In genomic region chr9:107923956-107924355, GRCm38 (mm10) we compare ENCODE assay signal across 12 mouse cellular contexts. TPM values are rescaled to one million over a fixed set of nuclear protein-coding genes. Genes with fewer than 3 reads are reported as not detected.
DNase-seq lines count a peak whose midpoint lies in the region; ATAC-seq and TF ChIP-seq lines count a peak whose summit lies in the region.
"Had no signal": no experiment of that assay in that cellular context is flagged by ENCODE, and none has a peak within 500 bp of the region (broad histone marks: within the 10 kb centered on the region; RNA-seq: fewer than 3 reads in every experiment).

No protein-coding gene starts in this region.

- H3K4me1 ChIP-seq in thymus, adult 2 months (replicated peaks; ENCODE audit: control insufficient read depth, insufficient read depth, low read length): peaks cover 9% of the 10 kb centered on the region
- peaks cover 54% of the 10 kb centered on the region for H3K4me1 ChIP-seq in heart, embryonic 13.5 days
- H3K4me1 ChIP-seq in forebrain, embryonic 11.5 days (replicated peaks; ENCODE audit: control insufficient read depth, insufficient read depth, low read length): 0 out of 2 replicates have a peak, but pooled peaks cover 2% of the 10 kb centered on the region
- peaks cover 12% of the 10 kb centered on the region for H3K4me1 ChIP-seq in intestine, embryonic 15.5 days (replicated peaks)

- H3K4me3 ChIP-seq in thymus, adult 2 months (ENCODE audit: control insufficient read depth, insufficient read depth, low read length): no peak overlapping the region
- H3K4me3 ChIP-seq in heart, embryonic 13.5 days: no peak overlapping the region
- H3K4me3 ChIP-seq in forebrain, embryonic 11.5 days (ENCODE audit: low read depth, low read length): no peak overlapping the region
- no peak overlapping the region for H3K4me3 ChIP-seq in intestine, embryonic 15.5 days (replicated peaks)
- H3K4me3 ChIP-seq: neural tube, embryonic 13.5 days had no signal

- peak overlapping the region; percentile 48; the same call in 1 of the 2 replicates for H3K9ac ChIP-seq in heart, embryonic 13.5 days
- H3K9ac ChIP-seq in forebrain, embryonic 11.5 days (ENCODE audit: low read length): no peak overlapping the region
- no peak overlapping the region for H3K9ac ChIP-seq in intestine, embryonic 15.5 days
- H3K9ac ChIP-seq: neural tube, embryonic 13.5 days had no signal

- no peaks in the 10 kb centered on the region for H3K9me3 ChIP-seq in heart, embryonic 13.5 days
- H3K9me3 ChIP-seq in forebrain, embryonic 11.5 days (ENCODE audit: control insufficient read depth, low read length): no peaks in the 10 kb centered on the region
- H3K9me3 ChIP-seq in intestine, embryonic 15.5 days: no peaks in the 10 kb centered on the region
- H3K9me3 ChIP-seq: neural tube, embryonic 13.5 days had no signal

- ATAC-seq in heart, embryonic 13.5 days (ENCODE audit: extremely low read depth, insufficient number of reproducible peaks, low FRiP score, low TSS enrichment): no peak
- ATAC-seq in forebrain, embryonic 11.5 days (replicated peaks; ENCODE audit: low FRiP score): no peak
- no peak for ATAC-seq in intestine, embryonic 15.5 days

- no peak for TF ChIP-seq CTCF in thymus, adult 2 months (IDR thresholded peaks at IDR 0.05; ENCODE audit: borderline replicate concordance, control insufficient read depth, extremely low read depth, insufficient read depth, low read length, poor library complexity)

- TF ChIP-seq POLR2A in thymus, adult 2 months (IDR thresholded peaks at IDR 0.05; ENCODE audit: control insufficient read depth, extremely low read depth, insufficient read depth, low read length, poor library complexity): no peak

- no peaks in the 10 kb centered on the region for H3K27me3 ChIP-seq in thymus, adult 2 months (ENCODE audit: control insufficient read depth, insufficient read depth, low read length)
- H3K27me3 ChIP-seq in heart, embryonic 13.5 days (replicated peaks): 0 out of 2 replicates have a peak, but pooled peaks cover 8% of the 10 kb centered on the region
- no peaks in the 10 kb centered on the region for H3K27me3 ChIP-seq in forebrain, embryonic 11.5 days (ENCODE audit: control insufficient read depth, insufficient read depth, low read length)
- no peaks in the 10 kb centered on the region for H3K27me3 ChIP-seq in intestine, embryonic 15.5 days (replicated peaks)
- H3K27me3 ChIP-seq: neural tube, embryonic 13.5 days had no signal

- H3K36me3 ChIP-seq in thymus, adult 2 months (ENCODE audit: control insufficient read depth, insufficient read depth, low read length): no peaks in the 10 kb centered on the region
- no peaks in the 10 kb centered on the region for H3K36me3 ChIP-seq in heart, embryonic 13.5 days
- H3K36me3 ChIP-seq in forebrain, embryonic 11.5 days (ENCODE audit: control insufficient read depth, insufficient read depth, low read length): no peaks in the 10 kb centered on the region
- peaks cover 7% of the 10 kb centered on the region; the same call in 1 of the 2 replicates for H3K36me3 ChIP-seq in intestine, embryonic 15.5 days
- H3K36me3 ChIP-seq: neural tube, embryonic 13.5 days had no signal

- WGBS in thymus, adult 2 months: 10% methylated on average over 6 of the region's 6 CpGs
- WGBS in heart, embryonic 13.5 days: 24% methylated on average over 6 of the region's 6 CpGs
- 62% methylated on average over 6 of the region's 6 CpGs for WGBS in forebrain, embryonic 11.5 days
- 38% methylated on average over 6 of the region's 6 CpGs for WGBS in intestine, embryonic 15.5 days

- peak overlapping the region; percentile 3; the same call in 1 of the 2 replicates for H3K4me2 ChIP-seq in heart, embryonic 13.5 days
- H3K4me2 ChIP-seq in forebrain, embryonic 11.5 days (ENCODE audit: low read depth, low read length, severe bottlenecking): no peak overlapping the region
- H3K4me2 ChIP-seq in intestine, embryonic 15.5 days (replicated peaks): no peak overlapping the region
- H3K4me2 ChIP-seq: neural tube, embryonic 13.5 days had no signal

- no peak overlapping the region for H3K27ac ChIP-seq in thymus, adult 2 months (ENCODE audit: control insufficient read depth, insufficient read depth, low read length)
- 0 out of 2 replicates have a peak overlapping the region, but pooled peaks have one; percentile 40 for H3K27ac ChIP-seq in heart, embryonic 13.5 days (replicated peaks)
- no peak overlapping the region for H3K27ac ChIP-seq in forebrain, embryonic 11.5 days (ENCODE audit: low read depth, low read length)
- no peak overlapping the region for H3K27ac ChIP-seq in intestine, embryonic 15.5 days
- H3K27ac ChIP-seq: neural tube, embryonic 13.5 days had no signal

- peak; percentile 19 for DNase-seq in thymus, postnatal 0 days (ENCODE audit: low spot score)
- DNase-seq in thymus, adult 2 months: no peak
- DNase-seq in lung, postnatal 10 days: peak; percentile 60
- no peak for DNase-seq in layer of hippocampus, postnatal 10 days (ENCODE audit: low spot score in 2 of 2)
- DNase-seq in forebrain, embryonic 11.5 days (ENCODE audit: low spot score): no peak
- DNase-seq in natural killer cell, adult 2 months (ENCODE audit: low spot score in 2 of 2): no peak
- DNase-seq: kidney, postnatal 14 days; thymus, adult 18-20 months had no signal

RNA-seq across cellular contexts. Expression of gene Actl11, which starts 4.3 kb away (rescaled TPM):
- not detected in 2 replicates for polyA plus RNA-seq in thymus, postnatal 0 days (2015; fragmentation: Nextera tagmentation; extraction: Ambion mirVana)
- polyA plus RNA-seq in thymus, adult 2 months (2012; rRNA removed): 0.11 TPM in 1 of 2 replicates, not detected in the other
- not detected in 2 replicates for polyA plus RNA-seq in heart, embryonic 13.5 days (2015; fragmentation: Nextera tagmentation; extraction: Ambion mirVana)
- not detected for total RNA-seq in layer of hippocampus, postnatal 10 days (2021)
- polyA plus RNA-seq in forebrain, embryonic 11.5 days (2014; fragmentation: Nextera tagmentation; extraction: Ambion mirVana): not detected in 2 replicates
- not detected in 2 replicates for polyA plus RNA-seq in intestine, embryonic 15.5 days (2015; fragmentation: Nextera tagmentation; extraction: Ambion mirVana)
- polyA plus RNA-seq: cortical plate, adult 2 months; neural tube, embryonic 13.5 days had no signal

RNA-seq across cellular contexts. Expression of gene Camkv, which starts 11.5 kb away (rescaled TPM):
- polyA plus RNA-seq in thymus, postnatal 0 days (2015; fragmentation: Nextera tagmentation; extraction: Ambion mirVana): 12.1 and 12.9 TPM in 2 replicates
- 18.7 and 21.0 TPM in 2 replicates for polyA plus RNA-seq in thymus, adult 2 months (2012; rRNA removed)
- 0.63 and 1.0 TPM in 2 replicates for polyA plus RNA-seq in heart, embryonic 13.5 days (2015; fragmentation: Nextera tagmentation; extraction: Ambion mirVana)
- total RNA-seq in layer of hippocampus, postnatal 10 days (2021): 100 to 1,000 TPM; 441 to 473 TPM
- 7.4 and 8.0 TPM in 2 replicates for polyA plus RNA-seq in forebrain, embryonic 11.5 days (2014; fragmentation: Nextera tagmentation; extraction: Ambion mirVana)
- 1.9 and 2.2 TPM in 2 replicates for polyA plus RNA-seq in intestine, embryonic 15.5 days (2015; fragmentation: Nextera tagmentation; extraction: Ambion mirVana)

RNA-seq across cellular contexts. Expression of gene Mst1r, which starts 17.3 kb away (rescaled TPM):
- 1.6 and 2.4 TPM in 2 replicates for polyA plus RNA-seq in thymus, postnatal 0 days (2015; fragmentation: Nextera tagmentation; extraction: Ambion mirVana)
- polyA plus RNA-seq in thymus, adult 2 months (2012; rRNA removed): 8.5 and 13.0 TPM in 2 replicates
- 2.7 and 4.1 TPM in 2 replicates for polyA plus RNA-seq in heart, embryonic 13.5 days (2015; fragmentation: Nextera tagmentation; extraction: Ambion mirVana)
- 1 to 10 TPM; 4.2 to 7.2 TPM for total RNA-seq in layer of hippocampus, postnatal 10 days (2021)
- polyA plus RNA-seq in forebrain, embryonic 11.5 days (2014; fragmentation: Nextera tagmentation; extraction: Ambion mirVana): 0.36 and 0.43 TPM in 2 replicates
- polyA plus RNA-seq in intestine, embryonic 15.5 days (2015; fragmentation: Nextera tagmentation; extraction: Ambion mirVana): 11.4 and 14.2 TPM in 2 replicates

RNA-seq across cellular contexts. Expression of gene Traip, which starts 26.0 kb away (rescaled TPM):
- polyA plus RNA-seq in thymus, postnatal 0 days (2015; fragmentation: Nextera tagmentation; extraction: Ambion mirVana): 23.1 and 27.2 TPM in 2 replicates
- 9.2 and 15.7 TPM in 2 replicates for polyA plus RNA-seq in thymus, adult 2 months (2012; rRNA removed)
- polyA plus RNA-seq in heart, embryonic 13.5 days (2015; fragmentation: Nextera tagmentation; extraction: Ambion mirVana): 11.9 and 12.4 TPM in 2 replicates
- 10 to 100 TPM; 19.6 to 25.9 TPM for total RNA-seq in layer of hippocampus, postnatal 10 days (2021)
- 38.2 and 39.7 TPM in 2 replicates for polyA plus RNA-seq in forebrain, embryonic 11.5 days (2014; fragmentation: Nextera tagmentation; extraction: Ambion mirVana)
- polyA plus RNA-seq in intestine, embryonic 15.5 days (2015; fragmentation: Nextera tagmentation; extraction: Ambion mirVana): 17.7 and 17.9 TPM in 2 replicates

RNA-seq across cellular contexts. Expression of gene Mon1a, which starts 36.0 kb away (rescaled TPM):
- 17.2 and 17.9 TPM in 2 replicates for polyA plus RNA-seq in thymus, postnatal 0 days (2015; fragmentation: Nextera tagmentation; extraction: Ambion mirVana)
- polyA plus RNA-seq in thymus, adult 2 months (2012; rRNA removed): 57.0 and 62.7 TPM in 2 replicates
- 8.1 and 9.1 TPM in 2 replicates for polyA plus RNA-seq in heart, embryonic 13.5 days (2015; fragmentation: Nextera tagmentation; extraction: Ambion mirVana)
- total RNA-seq in layer of hippocampus, postnatal 10 days (2021): 10 to 100 TPM; 15.4 TPM
- 14.7 and 14.9 TPM in 2 replicates for polyA plus RNA-seq in forebrain, embryonic 11.5 days (2014; fragmentation: Nextera tagmentation; extraction: Ambion mirVana)
- polyA plus RNA-seq in intestine, embryonic 15.5 days (2015; fragmentation: Nextera tagmentation; extraction: Ambion mirVana): 18.5 and 20.7 TPM in 2 replicates

Comparison
In these comparisons a context has a peak if more than half of its experiments do, and no peak if none do; other contexts are left out.
1. DNase-seq: peak in thymus, postnatal 0 days (single experiment) and lung, postnatal 10 days (single experiment); none in thymus, adult 2 months (single experiment), layer of hippocampus, postnatal 10 days (0 of 2), forebrain, embryonic 11.5 days (single experiment) and natural killer cell, adult 2 months (0 of 2).